Mouse (Mus musculus) limb, embryonic 14.5 days (tissue): ENCODE results near the gene Vopp1. TPM values are rescaled to one million over a fixed set of nuclear protein-coding genes. Genes with fewer than 3 reads are reported as not detected.
A peak's percentile ranks its signal among the peaks of the same experiment; 100 is the strongest.

Experiments used
- ATAC-seq: fragments of 200-750 bp; cut with Nextera tagmentation; 2 replicates; pipeline ENCODE4 v1.8.0; 2017; ENCODE audit warnings: low read depth, moderate number of reproducible peaks, moderate TSS enrichment; ENCODE audit not compliant: low FRiP score
- DNase-seq: peaks from one replicate; pipeline ENCODE4 v3.0.0-alpha.2; 2015; ENCODE audit warnings: low spot score
- H3K27ac ChIP-seq: fragments of 300-500 bp; sonication (generic); replicated peaks from 2 replicates; pipeline ENCODE4 v1.5.1; 2014; ENCODE audit warnings: low read depth, mild to moderate bottlenecking, low read length, moderate library complexity, mixed read lengths
- H3K27me3 ChIP-seq: fragments of 300-500 bp; sonication (generic); 2 replicates; pipeline ENCODE4 v1.6.1; 2014; ENCODE audit warnings: low read length, mixed read lengths; ENCODE audit not compliant: control insufficient read depth, insufficient read depth
- H3K36me3 ChIP-seq: fragments of 300-500 bp; sonication (generic); 2 replicates; pipeline ENCODE4 v1.6.1; 2014; ENCODE audit warnings: mild to moderate bottlenecking, low read length, moderate library complexity, mixed read lengths; ENCODE audit not compliant: control insufficient read depth, insufficient read depth
- H3K4me1 ChIP-seq: fragments of 300-500 bp; sonication (generic); 2 replicates; pipeline ENCODE4 v1.6.1; 2014; ENCODE audit warnings: antibody characterized with exemption, low read length, mixed read lengths; ENCODE audit not compliant: control insufficient read depth, insufficient read depth
- H3K4me2 ChIP-seq: fragments of 300-500 bp; sonication (generic); replicated peaks from 2 replicates; pipeline ENCODE4 v1.6.1; 2014; ENCODE audit warnings: low read depth, mild to moderate bottlenecking, low read length, moderate library complexity; ENCODE audit not compliant: severe bottlenecking
- H3K4me3 ChIP-seq: fragments of 300-500 bp; sonication (generic); replicated peaks from 2 replicates; pipeline ENCODE4 v1.5.1; 2014; ENCODE audit warnings: low read length
- H3K9ac ChIP-seq: fragments of 300-500 bp; sonication (generic); 2 replicates; pipeline ENCODE4 v1.6.1; 2014; ENCODE audit warnings: mild to moderate bottlenecking, low read depth, low read length, moderate library complexity; ENCODE audit not compliant: severe bottlenecking
- H3K9me3 ChIP-seq: fragments of 300-500 bp; sonication (generic); 2 replicates; pipeline ENCODE4 v1.6.1; 2016; ENCODE audit warnings: low read length; ENCODE audit not compliant: control insufficient read depth
- POLR2A ChIP-seq: fragments of 200-500 bp; IDR thresholded peaks from 2 replicates; pipeline ENCODE4 v1.8.0; 2012; ENCODE audit warnings: inconsistent platforms, mild to moderate bottlenecking, moderate library complexity, borderline replicate concordance; ENCODE audit not compliant: insufficient read depth, insufficient read length; ENCODE audit errors: extremely low read depth
- WGBS: fragments of 180-500 bp; shearing (Covaris S2); extraction: QIAGEN DNeasy Blood & Tissue Kit; methylation state at CpG from one replicate; pipeline ENCODE4 v1.1.7; 2014; 5-methylcytosine and 5-hydroxymethylcytosine counted together
- polyA plus RNA-seq, 2 experiments: library from polyadenylated mRNA; depleted of rRNA in 1 of 2; stranded (reverse) in 1 of 2; unstranded in 1 of 2; fragments of >200 nt; fragmentation: Nextera tagmentation in 1 of 2; extraction: Ambion mirVana in 1 of 2; gene quantifications; 2 replicates each; pipeline versions ENCODE4 v1.2.1 to v1.2.3; 2012 to 2014

Gene Vopp1
- polyA plus RNA-seq, 2 experiments = 27.5 to 46.2 TPM

DNA sequence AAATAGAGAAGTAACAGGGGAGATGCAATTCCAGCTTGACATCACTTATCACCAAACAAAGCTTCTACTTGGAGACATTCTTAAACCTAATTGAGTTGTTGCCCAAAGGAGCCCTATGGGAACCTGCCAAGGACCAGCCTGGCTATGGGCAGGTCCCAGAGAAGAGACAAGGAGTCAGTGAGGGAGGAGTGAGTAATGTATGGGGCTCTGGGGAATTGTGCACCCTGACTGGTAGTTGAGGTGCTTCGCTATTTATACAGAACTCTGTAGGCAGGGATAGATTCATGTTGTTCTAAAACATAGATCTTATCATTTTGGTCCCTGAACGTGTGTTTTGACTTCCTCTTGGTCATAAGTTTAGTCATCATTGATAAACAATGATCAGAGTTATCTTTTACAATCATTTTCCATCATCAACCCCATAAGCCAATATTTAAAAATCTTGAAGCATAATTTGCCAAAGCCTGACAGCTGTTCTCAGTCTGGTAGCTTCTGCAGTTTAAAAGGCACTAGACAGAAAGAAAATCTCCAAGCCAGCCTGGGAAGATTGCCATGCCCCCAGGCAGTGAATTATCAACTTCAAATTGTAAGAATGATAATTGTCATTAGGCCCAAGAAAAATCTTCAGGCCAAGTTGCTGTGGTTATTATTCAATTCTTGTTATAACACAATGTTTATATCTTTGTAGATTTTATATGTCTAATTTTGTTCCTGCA, 14.9 kb upstream of the Vopp1 start:
- DNase-seq = no peak
- WGBS = 73% methylated on average over 2 of the region's 2 CpGs
- H3K9me3 ChIP-seq = no peaks in the 10 kb centered on the region
- no peak overlapping the region for H3K9ac ChIP-seq
- TF ChIP-seq POLR2A = no peak
- no peaks in the 10 kb centered on the region for H3K27me3 ChIP-seq
- H3K4me1 ChIP-seq = no peaks in the 10 kb centered on the region
- no peaks in the 10 kb centered on the region for H3K36me3 ChIP-seq
- H3K4me3 ChIP-seq = no peak overlapping the region
- H3K4me2 ChIP-seq = no peak overlapping the region
- H3K27ac ChIP-seq = no peak overlapping the region
- no peak for ATAC-seq

DNA sequence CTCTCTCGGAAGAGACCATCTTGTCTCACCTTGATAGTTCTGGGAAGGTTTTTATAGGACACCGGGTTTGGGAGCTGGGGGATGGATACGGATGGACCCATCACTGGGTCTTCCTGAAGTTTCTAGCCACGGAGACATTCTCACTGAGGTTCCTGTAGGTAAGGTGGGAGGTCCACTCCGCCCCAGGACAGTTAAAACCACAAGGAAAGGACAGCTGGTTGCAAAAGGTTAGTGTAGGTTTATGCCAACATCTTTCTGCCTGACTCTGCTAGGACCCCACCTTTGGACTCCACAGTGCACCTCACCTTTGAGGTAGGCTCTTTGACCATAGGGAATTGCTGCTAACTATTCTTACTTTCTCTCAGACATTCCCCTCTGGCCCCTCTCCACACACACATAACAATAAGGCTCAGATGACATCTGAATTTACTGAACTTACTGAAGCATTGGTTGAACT, 328 bp upstream of the Vopp1 start:
- no peaks in the 10 kb centered on the region for H3K4me1 ChIP-seq
- WGBS = 10% methylated on average over 5 of the region's 5 CpGs
- ATAC-seq = no peak; the same call in 1 of the 2 replicates
- peak overlapping the region; percentile 51 for H3K4me2 ChIP-seq
- H3K4me3 ChIP-seq = peak overlapping the region; percentile 88
- no peaks in the 10 kb centered on the region for H3K9me3 ChIP-seq
- TF ChIP-seq POLR2A = no peak
- 0 out of 2 replicates have a peak overlapping the region, but pooled peaks have one; percentile 92 for H3K27ac ChIP-seq
- no peaks in the 10 kb centered on the region for H3K36me3 ChIP-seq
- H3K9ac ChIP-seq = peak overlapping the region; percentile 95
- DNase-seq = no peak
- no peaks in the 10 kb centered on the region for H3K27me3 ChIP-seq

DNA sequence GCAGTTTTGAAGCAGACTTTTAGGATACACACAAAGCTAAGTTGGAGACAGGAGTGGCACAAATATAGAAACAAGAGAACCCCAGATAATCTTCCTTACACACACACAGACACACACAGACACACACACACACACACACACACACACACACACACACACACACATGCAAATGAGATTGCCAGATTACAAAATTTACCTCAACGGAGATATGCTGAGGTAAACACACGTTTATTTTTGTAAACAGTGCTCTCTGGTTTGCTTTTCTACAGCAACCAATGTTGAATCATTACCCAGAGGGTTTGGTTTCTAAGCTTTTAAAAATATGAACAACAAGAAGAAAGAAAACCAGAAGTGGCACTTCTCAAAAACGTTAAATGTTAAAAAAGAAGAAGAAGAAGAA, 1.5 kb downstream of the Vopp1 start:
- H3K27me3 ChIP-seq = no peaks in the 10 kb centered on the region
- no peak for ATAC-seq
- H3K9me3 ChIP-seq = no peaks in the 10 kb centered on the region
- no peaks in the 10 kb centered on the region for H3K36me3 ChIP-seq
- H3K4me1 ChIP-seq = no peaks in the 10 kb centered on the region
- no peak overlapping the region for H3K27ac ChIP-seq
- WGBS = 42% methylated on average over 3 of the region's 3 CpGs
- H3K9ac ChIP-seq = no peak overlapping the region
- no peak for DNase-seq
- H3K4me3 ChIP-seq = peak overlapping the region; percentile 17; the same call in 1 of the 2 replicates
- H3K4me2 ChIP-seq = peak overlapping the region; percentile 33
- no peak for TF ChIP-seq POLR2A

DNA sequence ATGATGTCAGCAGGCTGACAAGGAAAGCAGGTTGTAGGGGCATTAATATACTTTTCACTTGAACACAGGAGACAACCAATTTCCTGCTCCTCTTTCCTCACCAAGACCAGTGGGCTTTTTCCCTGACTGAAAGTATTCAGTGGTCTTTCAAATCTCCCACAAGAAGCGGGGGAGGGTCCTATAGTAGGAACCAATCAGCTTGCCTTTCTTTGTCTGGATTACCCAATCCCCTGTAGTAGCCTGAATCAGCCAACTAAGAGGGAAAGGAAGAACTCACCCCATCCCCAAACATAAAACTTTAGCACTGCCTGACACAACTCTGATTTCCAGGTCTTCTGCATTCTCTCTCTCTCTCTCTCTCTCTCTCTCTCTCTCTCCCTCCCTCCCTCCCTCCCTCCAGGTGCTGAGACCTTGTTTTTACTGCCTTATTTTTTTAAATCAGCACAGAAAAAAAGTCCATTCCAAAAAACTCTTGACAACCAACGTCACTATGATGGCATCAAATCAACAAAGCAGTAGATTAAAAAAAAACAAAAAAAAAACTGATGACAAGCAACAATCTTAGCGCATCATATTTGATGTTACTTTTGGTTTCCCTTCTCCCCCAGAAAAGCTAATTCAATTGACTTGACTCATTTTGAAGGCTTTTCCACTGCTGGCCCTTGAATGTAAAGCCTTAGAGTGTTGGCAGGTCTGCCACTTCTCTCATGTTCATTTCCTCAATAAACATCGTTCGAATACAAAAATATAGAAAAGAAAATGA, 2.1 kb downstream of the Vopp1 start:
- DNase-seq = peak; percentile 59
- peak; percentile 79 for ATAC-seq
- H3K4me1 ChIP-seq = no peaks in the 10 kb centered on the region
- H3K36me3 ChIP-seq = no peaks in the 10 kb centered on the region
- H3K4me2 ChIP-seq = peak overlapping the region; percentile 33
- no peak overlapping the region for H3K9ac ChIP-seq
- WGBS = 55% methylated on average over 5 of the region's 5 CpGs
- no peak for TF ChIP-seq POLR2A
- no peaks in the 10 kb centered on the region for H3K9me3 ChIP-seq
- H3K27ac ChIP-seq = no peak overlapping the region
- H3K27me3 ChIP-seq = no peaks in the 10 kb centered on the region
- H3K4me3 ChIP-seq = no peak overlapping the region

DNA sequence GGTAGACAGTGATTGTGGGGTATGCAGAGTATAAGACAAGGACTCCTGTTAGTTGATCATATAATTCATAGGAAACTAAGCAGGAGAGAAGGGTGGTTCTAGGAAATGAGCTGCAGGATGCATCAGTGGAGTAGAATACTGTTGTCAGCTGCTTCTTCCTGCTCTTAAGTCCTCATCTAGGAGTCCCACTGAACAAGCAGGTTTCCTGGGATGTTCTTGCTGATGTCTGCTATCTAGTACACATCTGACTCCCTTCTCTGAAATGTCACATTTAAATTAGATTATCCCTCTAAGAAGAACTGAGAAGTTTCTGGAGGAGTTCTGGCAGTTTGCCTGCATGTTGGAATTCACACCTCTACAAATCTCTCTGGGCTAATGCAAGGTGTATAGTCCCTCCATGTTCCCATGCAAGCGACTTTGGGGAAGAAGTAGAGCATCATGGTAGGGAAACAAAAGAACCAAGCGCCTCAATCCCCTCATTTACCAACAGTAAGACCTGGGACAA, 10.5 kb downstream of the Vopp1 start:
- ATAC-seq = no peak
- Histone ChIP-seq H3K9me3 (no peaks in the 10 kb centered on the region), H3K36me3 (no peaks in the 10 kb centered on the region), H3K9ac (no peak overlapping the region), H3K4me2 (no peak overlapping the region), H3K4me1 (no peaks in the 10 kb centered on the region), H3K4me3 (no peak overlapping the region), H3K27ac (no peak overlapping the region), H3K27me3 (no peaks in the 10 kb centered on the region)
- TF ChIP-seq POLR2A = no peak
- no peak for DNase-seq
- WGBS = 81% methylated on average over 2 of the region's 2 CpGs
